Mouse (Mus musculus): ENCODE results near the gene Mlycd.

Gene Mlycd

DNA sequence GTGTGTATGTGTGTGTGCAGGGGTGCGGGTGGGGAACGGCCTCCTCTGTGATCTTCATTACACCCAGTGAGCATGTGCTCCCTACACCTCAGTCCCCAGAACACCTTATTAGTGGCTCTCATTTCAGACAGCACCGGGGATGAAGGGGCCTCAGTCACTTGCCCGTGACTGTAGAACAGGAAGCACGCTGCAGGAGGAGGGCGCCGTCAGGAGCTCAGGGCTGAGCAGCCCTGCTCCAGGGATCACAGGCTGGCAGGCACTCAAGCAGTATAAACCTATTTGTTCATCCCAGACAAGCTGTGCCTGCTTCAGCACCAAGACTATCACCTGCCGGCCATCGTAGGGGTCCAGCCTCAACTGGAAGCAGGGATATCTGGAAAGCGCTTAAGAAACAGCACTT lies 9.2 kb downstream of the Mlycd start:
- DNase-seq (ENCODE audit: low spot score) = no peak

DNA sequence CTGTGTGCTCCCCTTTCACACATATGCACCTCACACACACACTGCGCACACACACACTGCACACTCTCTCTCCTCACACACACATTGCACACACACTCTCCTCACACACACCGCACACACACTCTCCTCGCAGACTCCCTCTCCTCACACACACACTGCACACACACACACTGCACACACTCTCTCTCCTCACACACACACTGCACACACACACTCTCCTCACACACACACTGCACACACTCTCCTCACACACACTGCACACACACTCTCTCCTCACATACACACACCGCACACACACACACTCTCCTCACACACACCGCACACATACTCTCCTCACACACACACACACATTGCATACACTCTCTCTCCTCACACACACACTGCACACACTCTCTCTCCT lies 10.0 kb downstream of the Mlycd start:
- DNase-seq (ENCODE audit: low spot score) = no peak

DNA sequence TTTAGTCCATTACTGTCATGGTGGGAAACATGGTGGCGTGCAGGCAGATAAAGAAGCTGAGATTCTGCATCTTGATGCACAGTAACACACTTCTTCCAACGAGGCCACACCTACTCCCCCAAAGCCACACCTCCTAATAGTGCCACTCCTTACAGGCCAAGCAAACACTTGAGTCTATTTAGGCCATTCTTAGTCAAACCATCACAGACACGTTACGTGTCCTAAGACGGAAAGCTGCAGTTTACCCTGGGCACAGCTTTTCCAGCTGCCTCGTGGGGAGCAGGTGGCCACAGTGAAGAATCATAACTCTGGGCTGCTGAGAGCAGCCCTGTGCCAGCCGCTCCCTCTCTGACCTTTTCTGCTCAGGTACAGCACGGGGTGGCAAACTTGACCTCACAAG lies 13.6 kb downstream of the Mlycd start:
- DNase-seq (ENCODE audit: low spot score) = no peak

DNA sequence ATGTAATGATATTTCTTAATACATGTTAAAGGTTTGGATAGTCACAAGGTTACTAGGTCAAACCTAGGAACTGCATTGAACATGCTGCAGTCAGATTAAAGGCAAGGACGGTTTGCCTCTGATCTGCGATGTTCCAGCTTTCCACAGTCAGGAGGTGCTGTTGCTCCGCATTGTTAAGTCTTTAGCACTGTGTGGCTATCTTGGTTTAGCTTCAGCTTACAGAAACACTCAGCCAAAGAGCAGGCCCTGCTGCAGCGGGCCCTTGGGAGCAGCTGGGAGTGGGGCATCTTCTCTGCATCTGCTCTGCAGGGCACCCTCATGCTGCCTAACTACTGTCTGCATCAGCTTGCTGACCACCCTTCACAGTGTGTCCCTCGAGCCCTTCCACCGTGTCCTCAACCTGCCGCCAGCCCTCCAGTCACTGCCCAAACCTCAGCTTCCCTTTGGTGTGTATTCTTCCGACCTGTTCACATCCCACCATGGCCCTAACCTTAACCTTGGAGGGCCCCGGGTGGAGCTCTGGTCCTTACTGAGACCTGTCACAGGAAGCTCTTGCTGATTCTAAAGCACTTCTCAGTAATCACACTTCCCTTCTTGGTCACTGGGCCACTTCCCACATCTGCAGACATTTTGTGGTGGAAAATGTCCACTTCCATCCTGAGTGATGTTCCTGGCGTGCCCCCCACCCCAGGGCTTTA lies 17.5 kb downstream of the Mlycd start:
- DNase-seq (ENCODE audit: low spot score) = no peak

DNA sequence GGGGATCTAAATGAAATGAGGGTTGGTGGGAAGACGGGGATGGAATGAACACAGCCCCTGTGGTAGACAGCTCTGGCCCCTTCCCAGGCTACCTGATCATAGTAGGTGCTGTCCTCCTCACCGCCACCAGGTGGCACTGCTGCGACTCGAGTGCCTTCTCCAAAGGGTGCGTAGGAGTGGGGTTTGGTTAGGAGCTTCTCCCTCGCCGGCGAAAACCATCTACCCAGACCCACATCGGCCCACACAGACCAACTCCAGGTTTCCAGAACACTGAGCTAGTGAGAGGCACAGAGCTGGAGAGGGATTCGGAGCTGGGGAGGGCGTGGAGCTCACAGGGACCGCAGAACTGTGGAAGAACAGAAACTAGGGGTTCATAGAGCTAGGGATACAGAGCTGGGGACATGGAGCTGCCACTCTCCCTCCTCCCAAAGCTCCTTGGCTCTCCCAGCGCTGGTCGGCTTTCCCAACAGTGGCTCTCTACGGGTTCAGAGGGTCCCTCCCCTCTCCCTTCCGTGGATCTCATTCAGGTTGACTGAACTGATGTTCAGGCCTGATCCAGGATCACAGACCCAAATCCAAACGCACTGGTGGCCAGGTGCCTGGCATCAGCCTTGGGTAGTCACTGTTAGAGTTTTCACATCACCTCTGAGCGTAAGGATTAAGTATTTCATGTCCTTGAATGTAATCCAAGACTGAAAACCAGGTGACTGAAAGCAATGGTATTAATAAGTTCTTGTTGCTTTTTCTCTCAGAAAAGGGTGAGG lies 18.2 kb downstream of the Mlycd start:
- peak; percentile 90 for DNase-seq (ENCODE audit: low spot score)

DNA sequence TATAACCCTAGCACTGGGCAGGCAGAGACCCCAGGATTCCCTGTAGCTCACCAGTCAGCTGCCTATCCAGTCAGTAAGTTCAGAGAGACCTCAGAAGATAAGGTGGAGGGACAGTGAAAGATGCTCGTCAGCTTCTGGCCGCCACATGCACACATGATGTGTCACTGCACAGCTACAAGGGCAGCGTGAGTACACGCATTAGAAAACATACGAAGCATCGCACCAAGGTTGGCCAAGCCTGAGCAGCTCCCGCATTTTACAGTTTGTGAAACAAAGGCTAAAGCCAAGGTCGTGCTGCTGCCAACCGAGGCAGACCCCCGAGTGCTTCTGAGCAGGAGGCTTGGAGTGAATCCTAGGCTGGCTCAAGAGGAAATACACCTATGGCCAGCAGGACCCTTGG lies 18.9 kb downstream of the Mlycd start:
- DNase-seq (ENCODE audit: low spot score) = no peak

DNA sequence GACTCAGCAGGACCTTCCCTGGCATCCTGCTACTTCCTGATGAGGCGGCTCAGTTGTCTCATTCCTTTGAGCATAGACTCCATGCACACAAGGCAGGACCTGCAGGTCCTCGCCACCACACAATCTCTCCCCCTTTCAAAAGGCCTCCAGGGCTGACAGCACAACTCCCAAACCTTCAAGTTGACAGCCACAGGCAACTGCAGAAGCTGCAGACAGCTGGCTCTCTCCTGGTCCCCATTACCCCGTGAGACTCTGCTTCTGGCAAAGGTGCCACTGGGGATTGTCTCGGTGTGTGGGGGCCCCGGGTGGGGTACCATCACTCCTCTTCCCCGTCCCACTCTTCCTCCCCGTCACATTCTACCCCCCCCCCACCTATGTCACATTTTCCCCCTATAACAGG lies 25.6 kb downstream of the Mlycd start:
- DNase-seq (ENCODE audit: low spot score) = no peak

DNA sequence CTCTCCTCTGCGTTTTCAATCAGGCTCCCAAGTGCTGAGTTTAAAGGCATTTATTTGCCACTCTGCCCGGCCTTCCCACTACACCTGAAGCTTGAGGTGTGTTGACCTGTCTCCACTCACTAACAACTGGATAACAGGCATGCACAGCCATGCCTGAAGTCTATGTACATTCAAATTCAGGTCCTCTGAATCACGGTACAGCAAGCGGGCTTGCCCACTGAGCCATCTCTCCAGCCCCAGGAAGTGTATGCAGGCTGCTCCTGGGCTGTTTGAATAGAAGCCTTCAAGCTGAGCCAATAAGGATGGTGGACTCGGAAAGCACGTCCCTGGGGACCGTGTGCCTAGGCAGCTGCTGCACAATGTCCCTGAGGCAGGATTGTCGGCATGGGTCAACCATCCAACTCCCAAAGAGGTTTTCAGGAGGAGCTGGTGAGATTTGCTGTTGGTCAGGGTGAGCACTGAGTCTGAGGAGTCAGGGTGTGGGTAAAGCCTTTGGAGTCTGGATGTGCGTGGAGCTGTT lies 27.0 kb downstream of the Mlycd start:
- no peak for DNase-seq (ENCODE audit: low spot score)

DNA sequence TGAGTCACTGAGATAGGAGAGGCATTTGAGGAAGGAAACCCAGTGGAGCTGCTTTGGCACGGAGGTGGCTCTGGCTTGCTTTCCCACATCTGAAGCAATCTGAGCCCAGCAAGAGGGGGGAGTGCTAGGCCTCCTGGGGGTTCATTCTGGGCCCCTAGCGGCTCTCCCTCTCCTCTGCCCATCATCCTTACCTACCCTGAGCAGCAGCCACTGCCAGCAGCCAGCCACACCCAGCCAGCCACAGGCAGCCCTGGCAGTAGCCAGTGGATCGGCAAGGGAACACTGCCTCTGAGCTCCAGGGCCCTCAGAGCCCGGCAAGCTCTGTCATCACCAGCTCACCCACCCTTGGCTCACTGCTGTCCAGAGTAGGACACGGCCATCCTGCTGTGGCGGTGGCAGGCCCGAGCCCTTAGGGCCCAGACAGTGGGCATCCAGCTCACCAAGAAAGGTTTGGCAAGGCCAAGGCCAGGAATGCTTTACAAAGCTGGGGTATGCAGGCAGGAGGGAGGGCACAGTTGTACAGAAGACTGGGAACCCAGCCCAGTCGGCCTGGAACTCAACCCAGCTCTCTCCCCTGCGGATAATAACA lies 27.5 kb downstream of the Mlycd start:
- no peak for DNase-seq (ENCODE audit: low spot score)

DNA sequence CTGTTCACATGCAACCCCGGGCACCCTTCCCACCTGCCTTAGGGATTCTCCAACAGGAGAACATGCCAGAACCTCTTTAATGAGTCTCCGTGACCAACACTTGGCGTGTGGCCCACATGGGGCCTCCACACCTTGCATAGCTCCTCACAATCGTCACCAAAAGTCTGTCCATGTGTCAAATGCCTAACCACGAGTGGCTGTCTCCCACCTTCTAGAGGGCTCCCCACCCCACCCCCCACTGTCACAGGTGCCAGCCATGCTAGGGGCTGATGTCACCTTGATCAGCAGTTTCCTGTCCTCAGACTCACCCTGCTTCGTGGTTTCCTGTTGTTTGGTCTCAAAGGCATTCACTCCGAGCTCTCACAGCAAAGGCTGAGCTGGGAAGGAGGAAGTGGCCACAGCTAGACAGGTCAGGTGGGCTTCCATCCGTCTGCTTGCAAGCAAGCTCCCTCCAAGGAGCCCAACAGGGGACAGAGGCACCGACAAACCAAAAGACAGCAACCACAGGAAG lies 29.0 kb downstream of the Mlycd start:
- no peak for DNase-seq (ENCODE audit: low spot score)

DNA sequence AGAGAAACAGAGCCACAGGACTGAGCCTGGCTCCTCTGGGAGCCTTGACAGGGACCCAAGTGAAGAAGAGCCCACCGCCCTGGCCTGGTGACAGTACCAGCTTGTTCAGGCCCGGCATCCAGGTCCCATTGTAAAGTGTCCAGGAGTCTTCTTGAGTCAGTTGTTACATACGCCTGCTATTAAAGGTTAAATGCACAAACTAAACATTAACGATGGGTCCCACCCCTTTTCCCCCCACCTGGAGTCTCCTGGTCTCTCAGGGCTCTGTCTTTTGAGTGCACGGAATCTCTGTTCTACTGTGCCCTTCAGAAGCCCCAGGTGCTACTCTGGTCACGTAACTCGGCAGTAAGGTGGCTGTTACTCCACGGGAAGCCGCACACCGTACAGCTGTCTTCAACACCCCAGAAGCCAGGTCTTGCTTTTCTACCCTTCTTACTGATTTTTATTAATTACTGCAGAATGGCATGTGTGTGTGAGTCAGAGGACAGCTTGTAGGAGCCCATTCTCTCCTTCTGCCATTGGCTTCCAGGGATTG lies 29.6 kb downstream of the Mlycd start:
- no peak for DNase-seq (ENCODE audit: low spot score)

DNA sequence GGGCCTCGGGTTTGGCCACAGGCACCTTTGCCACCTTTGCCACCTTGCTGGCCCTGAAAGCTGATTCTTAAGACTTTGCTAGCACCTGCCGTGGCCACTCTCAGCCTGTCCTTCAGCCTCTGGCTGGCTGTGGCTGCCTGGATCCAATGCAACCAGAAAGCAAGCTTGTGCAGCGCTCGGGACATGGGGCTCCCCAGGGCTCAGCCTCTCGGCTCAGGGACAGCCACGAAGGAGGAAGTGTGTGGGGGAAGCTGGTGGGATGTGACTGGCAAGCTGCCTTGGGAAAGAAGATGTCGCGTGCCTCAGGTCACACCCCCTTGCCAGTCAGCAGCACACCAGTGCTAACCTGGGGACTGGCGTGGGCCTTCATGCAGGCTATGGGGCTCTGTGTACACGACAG lies 30.1 kb downstream of the Mlycd start:
- no peak for DNase-seq (ENCODE audit: low spot score)

DNA sequence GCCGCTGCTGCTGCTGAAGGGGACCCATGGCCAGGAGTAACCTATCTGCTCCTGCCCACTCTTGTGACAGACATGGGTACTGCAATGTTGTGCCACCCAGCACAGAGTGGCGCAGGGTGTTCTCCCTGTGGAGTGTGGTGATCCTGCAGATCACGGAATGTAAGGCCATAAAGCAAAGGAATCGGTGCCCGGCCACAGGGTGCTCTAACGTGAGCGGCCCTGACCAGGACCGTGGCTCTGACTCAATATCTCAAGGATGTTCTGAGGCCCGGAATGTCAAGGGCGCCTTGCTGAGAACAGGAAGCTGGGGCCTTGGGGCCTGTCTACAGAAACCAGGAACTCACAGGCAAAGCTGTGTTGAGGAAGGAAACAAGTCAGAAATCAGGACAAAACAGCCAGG lies 30.9 kb downstream of the Mlycd start:
- DNase-seq (ENCODE audit: low spot score) = peak; percentile 68

DNA sequence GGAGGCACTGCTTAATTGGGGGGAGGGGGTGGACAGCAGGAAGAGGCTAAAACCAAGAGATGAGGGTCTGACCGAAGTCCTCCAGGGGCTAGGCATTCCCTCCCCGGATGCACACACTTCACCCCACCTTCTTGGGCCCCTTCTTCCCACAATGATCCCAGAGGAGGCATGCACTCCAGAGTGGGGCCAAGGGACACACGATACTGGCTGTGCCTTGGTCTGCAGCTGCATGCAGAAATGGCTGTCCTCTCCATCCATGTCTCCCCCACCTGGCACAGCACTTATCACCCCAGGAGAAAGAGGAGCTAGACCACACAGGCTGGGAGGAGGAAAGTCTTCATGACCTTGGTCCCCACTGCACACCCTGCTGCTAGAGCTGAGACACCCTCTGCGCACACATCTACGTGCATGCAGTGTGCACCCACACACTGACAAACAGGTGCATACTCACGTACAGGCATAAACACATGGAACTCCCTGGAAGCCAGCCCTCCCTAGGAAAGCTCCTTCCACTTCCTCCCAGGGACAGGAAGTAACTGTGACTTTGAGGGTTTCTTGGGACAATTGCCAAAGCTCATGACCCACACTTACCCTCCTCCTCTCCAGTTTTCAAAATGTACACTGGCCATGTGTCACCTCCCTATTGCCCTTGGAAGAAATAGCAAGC lies 31.5 kb downstream of the Mlycd start:
- DNase-seq (ENCODE audit: low spot score) = no peak

DNA sequence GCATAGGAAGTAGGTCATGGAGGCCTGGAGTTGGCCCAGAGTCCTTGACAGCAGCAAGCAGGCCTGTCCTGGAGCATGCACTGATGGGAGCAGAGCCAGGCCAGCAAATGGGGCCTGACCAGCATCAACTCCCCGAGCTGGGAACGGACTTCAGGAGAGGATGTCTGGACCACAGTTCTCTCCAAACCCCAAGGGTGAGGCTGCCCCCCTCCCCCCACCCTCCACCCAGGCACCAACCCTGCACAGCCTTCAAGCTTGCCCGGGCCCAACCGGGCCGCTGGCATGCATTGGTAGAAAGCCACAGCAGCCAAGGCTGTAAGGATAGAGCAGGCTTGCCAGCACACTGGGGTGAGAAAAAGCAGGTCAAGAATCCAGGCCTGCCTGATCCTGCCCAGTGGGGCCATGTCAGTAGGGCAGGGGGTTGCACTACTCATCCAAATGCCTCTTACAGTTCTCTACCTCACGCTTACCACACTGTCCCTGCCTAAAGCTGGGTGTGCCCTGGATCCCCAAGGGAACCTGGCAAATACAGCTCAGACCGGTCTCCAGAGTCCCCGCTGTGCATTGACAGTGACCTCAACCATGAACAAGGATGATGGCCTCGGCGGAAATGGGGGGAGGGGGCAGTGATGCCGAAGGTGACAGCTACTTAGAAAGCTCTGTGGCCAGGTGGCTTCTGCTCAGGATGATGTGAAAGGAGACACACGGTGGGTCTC lies 33.1 kb downstream of the Mlycd start:
- no peak for DNase-seq (ENCODE audit: low spot score)

DNA sequence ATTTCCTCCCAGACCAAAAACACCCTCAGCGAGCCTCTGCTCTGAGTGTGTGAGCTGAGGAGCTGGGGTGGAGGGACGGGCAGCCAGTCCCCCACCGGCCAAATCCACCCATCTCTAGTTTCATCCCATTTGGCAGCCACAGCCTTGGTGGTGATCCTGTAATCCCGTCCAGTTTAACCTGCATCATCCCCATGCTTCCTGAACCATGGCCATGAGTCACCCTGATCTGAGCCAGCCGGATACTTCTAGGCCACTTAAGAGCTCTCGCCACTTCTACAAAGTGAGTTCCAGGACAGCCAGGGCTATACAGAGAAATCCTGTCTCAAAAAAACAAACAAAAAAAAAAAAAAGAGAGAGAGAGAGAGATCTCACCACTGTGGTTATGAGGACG lies 33.7 kb downstream of the Mlycd start:
- no peak for DNase-seq (ENCODE audit: low spot score)

DNA sequence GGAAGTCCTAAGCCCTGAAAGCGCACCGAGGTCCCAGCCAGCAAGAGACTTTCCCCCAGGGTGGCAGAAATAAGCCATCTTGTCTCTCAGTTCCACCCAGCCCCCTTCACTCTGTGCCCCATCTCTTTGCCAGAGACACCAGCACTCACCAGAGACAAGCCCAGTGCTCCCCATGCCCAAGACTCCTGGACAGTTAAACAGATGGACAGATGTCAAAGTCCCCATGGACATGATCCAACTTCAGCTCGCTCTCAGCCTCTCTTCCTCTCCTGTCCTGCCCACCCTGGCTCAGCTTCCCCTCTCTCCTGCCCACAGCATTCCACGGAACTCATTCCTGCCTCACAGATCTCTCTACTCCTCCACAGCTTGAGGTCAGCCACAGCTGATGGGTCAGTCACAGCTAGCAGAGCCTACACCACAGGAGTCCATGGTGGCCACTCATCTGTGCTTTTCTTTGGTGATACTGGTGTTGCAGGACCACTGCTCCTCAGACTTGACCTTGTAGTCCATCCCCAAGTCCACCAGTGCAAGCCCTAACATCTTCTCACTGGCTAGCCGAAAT lies 34.2 kb downstream of the Mlycd start:
- DNase-seq (ENCODE audit: low spot score) = no peak

DNA sequence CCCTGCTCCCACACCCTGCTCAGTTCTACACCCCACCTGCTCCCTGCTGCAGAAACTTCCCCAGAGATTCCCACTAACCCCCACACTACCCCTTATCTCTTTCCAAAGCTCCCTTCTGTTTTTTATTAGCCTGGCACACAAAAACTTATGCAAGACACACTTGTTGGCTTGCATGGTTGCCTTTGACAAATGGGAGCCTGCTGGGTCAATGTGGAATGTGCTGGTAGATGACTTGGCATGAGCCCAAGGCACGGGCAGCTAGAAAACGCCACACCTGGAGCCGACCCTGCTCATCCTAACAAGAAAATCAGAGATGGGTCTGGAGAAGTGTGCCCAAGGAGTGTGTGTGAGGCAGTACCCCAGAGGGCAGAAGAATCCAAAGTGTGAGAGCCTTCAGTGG lies 34.9 kb downstream of the Mlycd start:
- DNase-seq (ENCODE audit: low spot score) = no peak

DNA sequence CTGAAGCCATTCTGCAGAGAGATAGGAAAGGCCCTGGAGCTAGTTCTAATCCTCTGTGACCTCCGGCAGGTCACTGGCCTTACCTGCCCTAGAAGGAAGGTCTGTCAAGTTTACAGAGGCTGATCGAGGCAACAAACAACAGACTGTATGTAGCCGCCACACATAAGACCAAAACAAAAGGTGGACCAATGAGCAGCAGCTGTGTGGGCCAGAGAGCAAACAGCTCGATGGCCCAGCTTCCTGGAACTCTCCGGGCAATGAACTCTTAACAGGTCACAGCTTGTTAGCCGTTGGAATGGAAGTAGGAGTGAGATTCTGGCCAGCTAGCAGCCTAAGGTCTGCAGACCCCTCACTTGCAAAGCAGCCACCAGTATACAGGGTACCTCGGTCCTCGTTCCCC lies 35.6 kb downstream of the Mlycd start:
- no peak for DNase-seq (ENCODE audit: low spot score)

DNA sequence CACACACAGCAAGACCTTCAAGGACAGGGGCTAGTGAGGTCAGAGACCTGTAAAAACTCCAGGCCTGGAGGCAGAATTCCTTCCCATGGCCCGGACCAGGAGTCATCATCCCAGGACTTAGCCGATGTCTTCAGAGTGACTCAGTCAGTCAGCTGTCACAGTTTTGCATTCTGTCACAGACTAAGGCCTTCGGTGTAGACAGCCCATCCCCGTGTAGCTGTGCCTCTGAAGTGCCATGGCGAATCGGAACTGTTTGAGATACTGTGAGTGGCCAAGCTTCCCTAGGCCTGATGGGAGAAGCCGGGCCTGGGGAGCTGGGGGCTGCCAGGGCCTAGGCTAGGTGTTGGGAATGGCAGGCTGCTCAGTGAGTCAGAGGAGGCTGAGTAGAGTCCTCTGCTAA lies 36.0 kb downstream of the Mlycd start:
- no peak for DNase-seq (ENCODE audit: low spot score)

DNA sequence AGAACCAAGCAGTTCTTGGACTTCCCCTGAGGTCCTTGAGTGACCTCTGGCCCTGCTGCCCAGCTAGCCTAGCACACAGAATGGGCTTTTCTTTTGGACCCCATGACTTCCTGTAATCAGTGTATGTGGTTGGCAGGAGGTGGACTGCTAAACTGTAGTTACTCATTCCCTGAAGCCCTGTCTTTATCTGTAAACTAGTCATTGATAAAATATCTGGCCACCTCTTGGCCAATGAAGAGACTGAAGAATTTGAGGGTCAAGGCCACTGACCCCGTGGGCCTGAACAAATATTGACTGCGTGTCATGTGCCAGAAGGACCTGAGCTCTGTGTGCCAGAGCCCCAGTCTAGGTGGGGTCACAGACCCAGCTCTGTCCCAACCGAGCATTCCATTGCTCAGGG lies 37.7 kb downstream of the Mlycd start:
- DNase-seq (ENCODE audit: low spot score) = no peak
